Mouse (Mus musculus) layer of hippocampus, postnatal 25 days (tissue): ENCODE measurements around the gene Fbxo17. TPM values are rescaled to one million over a fixed set of nuclear protein-coding genes. Genes with fewer than 3 reads are reported as not detected.

Source experiments
- DNase-seq, 2 experiments: peaks; one replicate each; pipeline ENCODE4 v3.0.0; 2022; ENCODE audit warnings: mixed read lengths in 2 of 2, low spot score in 1 of 2; ENCODE audit errors: extremely low spot score in 1 of 2
- total RNA-seq, 2 experiments: library from RNA; stranded (reverse); gene quantifications; 2 replicates each; pipeline ENCODE4 v1.2.3; 2021

Fbxo17 gene
- total RNA-seq, 2 experiments from 2014 or later: 1.1 to 2.2 TPM

GRCm38 (mm10) chr7:28715598-28715997, 1.0 kb upstream of the Fbxo17 start:
- no peak for DNase-seq

DNA sequence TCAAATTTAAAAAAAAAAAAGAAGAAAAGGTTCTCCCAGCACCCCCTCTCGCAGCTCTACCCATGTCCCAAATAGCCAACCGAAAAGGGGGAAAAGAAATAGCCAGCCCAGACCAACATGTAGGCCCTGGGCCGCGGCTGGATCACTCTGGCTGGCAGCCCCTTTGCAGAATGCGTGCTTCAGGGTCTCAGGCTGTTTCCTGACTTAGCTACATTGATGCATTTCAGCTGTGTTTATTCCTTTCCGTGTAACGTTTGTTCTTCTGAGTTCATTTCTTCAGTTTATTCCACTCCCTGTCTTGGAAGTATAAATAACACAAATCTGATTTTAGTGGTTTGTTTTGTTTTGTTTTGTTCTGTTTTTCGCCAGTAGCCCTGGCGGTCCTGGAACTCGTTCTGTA, 1.1 kb downstream of the Fbxo17 start:
- no peak for DNase-seq

DNA sequence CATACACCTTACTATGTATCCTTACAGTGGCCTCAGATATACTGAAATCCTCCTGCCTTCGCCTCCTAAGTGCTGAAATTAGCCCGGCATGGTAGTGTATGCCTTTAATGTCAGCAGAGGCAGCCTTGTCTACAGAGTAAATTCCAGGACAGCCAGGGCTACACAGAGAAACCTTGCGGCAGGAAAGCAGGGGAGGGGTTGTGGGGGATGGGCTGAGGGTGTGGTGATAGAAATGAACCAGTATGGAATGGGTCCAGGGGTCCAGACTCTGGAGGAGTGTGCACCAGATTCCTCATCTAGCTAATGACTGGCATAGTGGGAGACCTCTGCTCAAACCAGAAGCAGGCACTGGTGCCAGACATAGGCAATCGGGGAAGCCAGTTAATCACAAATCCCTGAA, 2.6 kb downstream of the Fbxo17 start:
- DNase-seq: no peak

DNA sequence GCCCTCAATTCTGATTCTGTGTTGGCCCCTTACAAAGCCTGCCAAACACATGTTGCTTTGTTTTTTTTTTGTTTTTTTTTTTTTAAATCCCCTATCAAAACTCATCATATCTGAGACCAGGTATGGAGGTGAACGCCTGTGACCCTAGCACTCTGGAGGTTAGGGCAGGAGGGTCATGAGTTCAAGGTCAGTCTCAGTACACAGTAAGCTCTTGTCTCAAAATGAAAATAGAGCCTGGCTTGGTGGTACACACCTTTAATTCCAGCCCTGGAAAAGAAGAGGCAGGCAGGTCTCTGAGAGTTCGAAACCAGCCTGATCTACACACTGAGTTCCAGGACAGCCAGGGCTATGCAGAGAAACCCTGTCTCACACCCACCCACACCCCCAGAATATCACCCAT, 3.0 kb downstream of the Fbxo17 start:
- no peak for DNase-seq

- no peak for DNase-seq
Observed at GRCm38 (mm10) chr7:28720753-28721537, 4.3 kb downstream of the Fbxo17 start.

GRCm38 (mm10) chr7:28722079-28722478, 5.5 kb downstream of the Fbxo17 start:
- no peak for DNase-seq

- no peak for DNase-seq
Observed at GRCm38 (mm10) chr7:28724613-28725012, 8.0 kb downstream of the Fbxo17 start.

DNA sequence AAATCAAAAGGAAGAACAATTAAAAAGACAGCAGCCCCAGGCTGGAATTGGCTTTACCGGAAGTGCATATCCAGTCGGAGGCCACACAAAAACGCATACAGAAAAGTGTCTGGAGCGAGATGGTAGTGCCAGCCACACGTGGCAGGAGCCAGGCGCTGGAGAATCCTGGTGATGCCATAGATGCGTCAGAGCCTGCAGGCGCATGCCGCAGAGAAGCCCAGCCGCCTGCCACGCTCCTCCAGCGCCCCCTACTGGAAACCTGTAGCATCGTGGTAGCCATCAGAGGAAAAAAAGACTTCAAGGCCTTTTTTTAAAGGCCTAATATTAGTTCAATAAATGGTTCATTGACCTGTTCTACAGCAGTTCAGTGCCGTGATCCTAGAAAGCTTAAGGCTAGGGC, 10.0 kb downstream of the Fbxo17 start:
- DNase-seq: peak; percentile 76 to 90

- DNase-seq: peak; percentile 28 to 40
Observed at GRCm38 (mm10) chr7:28727649-28728340, 11.2 kb downstream of the Fbxo17 start.

GRCm38 (mm10) chr7:28732341-28733142, 15.9 kb downstream of the Fbxo17 start:
- DNase-seq: no peak

GRCm38 (mm10) chr7:28733211-28733610, 16.6 kb downstream of the Fbxo17 start:
- no peak for DNase-seq

DNA sequence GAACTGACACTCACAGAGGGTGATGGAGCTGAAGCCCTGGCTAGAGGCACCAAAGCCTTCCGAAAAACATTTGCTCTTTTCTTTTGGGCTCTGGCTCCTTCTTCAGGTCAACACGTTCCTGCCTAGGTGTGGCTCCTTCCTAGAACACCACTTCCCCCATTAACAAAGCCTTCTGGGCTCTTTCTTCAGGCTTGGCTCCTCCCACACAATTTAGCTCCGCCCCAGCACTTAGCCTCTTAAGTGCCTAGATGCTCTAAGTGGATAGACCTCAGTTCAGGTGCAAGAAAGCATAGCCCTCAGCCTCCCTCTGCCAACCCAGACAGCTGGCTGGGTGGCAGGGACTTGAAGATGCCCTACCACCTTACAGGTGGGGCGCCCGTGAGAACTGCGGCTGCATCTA, 19.1 kb downstream of the Fbxo17 start:
- DNase-seq: no peak

DNA sequence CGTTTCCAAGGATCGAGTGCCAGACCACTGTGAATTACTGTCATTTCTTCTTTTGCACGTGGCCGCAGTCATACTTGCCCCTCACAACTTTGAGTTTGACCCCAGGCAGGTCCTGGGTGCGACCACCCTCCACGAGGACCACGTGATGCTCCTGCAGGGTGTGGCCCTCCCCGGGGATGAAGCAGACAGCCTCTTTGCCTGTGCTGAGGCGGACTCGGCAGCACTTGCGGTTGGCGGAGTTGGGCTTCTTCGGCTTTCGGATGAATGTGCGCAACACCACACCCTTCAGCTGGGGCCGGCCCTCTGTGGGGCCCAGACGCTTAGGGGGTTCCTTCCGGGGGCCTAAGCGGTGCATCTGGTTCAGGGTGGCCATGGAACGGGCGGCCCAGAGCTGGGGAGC, 23.2 kb downstream of the Fbxo17 start:
- DNase-seq: no peak

GRCm38 (mm10) chr7:28740949-28741348, 24.3 kb downstream of the Fbxo17 start:
- DNase-seq: no peak

GRCm38 (mm10) chr7:28741368-28741708, 24.7 kb downstream of the Fbxo17 start:
- DNase-seq: no peak

DNA sequence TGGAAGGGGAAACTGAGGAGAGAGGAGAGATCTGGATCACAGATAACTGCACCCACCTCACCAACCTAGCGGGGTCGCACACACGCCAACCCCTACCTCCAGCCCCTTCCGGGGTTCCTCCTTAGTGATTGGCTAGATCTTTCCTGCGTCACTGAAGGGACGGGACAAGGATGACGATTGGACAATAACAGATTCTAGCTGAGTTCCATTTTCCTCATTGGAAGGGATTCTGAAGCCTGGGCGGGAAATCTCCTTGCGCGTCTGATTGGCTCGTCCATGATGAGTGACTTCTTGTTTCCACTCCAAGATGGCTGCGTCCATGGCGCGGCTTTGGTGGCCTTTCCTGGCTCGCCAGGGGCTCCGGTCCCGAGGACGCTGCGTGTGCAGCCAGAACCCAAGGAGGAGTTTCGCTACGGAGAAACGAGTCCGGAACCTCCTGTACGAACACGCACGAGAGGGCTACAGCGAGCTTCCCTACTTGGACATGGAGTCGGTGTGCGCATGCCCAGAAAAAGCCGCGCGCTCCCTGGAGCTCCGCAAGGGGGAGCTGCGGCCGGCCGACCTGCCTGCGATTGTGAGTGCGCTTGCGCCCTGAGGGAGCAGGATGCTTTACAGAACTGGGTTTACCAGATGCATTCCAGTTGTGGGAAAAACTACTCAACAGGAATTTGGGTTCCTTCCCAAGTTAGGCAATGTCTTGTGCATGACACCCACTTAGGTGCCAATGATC, 25.3 kb downstream of the Fbxo17 start, which contains the start of the genes Mrps12 and Sars2:
Gene Mrps12 (minus strand): TSS at position 112 of the 730 bp plus-strand sequence.
Gene Sars2 (plus strand): TSS at position 284 of the 730 bp plus-strand sequence.
- DNase-seq: peak; percentile 92 to 96

DNA sequence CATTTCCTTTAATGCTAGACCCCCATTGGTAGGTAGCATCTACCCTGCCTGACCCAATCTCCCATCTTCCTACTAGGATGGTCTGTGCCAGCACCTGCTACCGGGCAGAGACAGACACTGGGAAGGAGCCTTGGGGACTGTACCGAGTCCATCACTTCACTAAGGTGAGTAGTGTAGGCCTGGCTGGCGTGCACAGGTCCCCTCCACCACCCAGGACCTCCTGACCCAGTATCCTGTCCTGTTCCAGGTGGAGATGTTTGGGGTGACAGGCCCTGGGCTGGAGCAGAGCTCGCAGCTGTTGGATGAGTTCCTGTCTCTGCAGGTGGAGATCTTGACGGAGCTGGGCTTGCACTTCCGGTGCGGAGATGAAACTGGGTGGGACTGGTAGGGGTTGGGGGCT, 33.3 kb downstream of the Fbxo17 start:
- no peak for DNase-seq

GRCm38 (mm10) chr7:28756079-28756478, 39.5 kb downstream of the Fbxo17 start, which contains the start of gene Ccer2:
Gene Ccer2, plus strand, starts transcription at chr7:28756174.
- DNase-seq: no peak

- no peak for DNase-seq
Observed at GRCm38 (mm10) chr7:28758623-28759022, 42.0 kb downstream of the Fbxo17 start.

GRCm38 (mm10) chr7:28761907-28762306, 45.3 kb downstream of the Fbxo17 start:
- no peak for DNase-seq
